Mouse (Mus musculus) adrenal gland, postnatal 4 days (tissue): ENCODE results near the gene Marcks. TPM values are rescaled to one million over a fixed set of nuclear protein-coding genes. Genes with fewer than 3 reads are reported as not detected.

ENCODE experiments used
- total RNA-seq, 2 experiments: library from RNA; stranded (reverse); gene quantifications; 2 replicates each; pipeline ENCODE4 v1.2.3; 2021

The Marcks gene
- total RNA-seq, 2 experiments from 2014 or later, result 205 to 211 TPM

Other genes with a start within 250 kb of the Marcks start
- gene Hdac2, start 164.4 kb downstream of the Marcks start, total RNA-seq, result 100 to 1,000 TPM; 114 to 115 TPM